Mouse (Mus musculus): ENCODE measurements around the gene Slirp.

Gene Slirp

DNA sequence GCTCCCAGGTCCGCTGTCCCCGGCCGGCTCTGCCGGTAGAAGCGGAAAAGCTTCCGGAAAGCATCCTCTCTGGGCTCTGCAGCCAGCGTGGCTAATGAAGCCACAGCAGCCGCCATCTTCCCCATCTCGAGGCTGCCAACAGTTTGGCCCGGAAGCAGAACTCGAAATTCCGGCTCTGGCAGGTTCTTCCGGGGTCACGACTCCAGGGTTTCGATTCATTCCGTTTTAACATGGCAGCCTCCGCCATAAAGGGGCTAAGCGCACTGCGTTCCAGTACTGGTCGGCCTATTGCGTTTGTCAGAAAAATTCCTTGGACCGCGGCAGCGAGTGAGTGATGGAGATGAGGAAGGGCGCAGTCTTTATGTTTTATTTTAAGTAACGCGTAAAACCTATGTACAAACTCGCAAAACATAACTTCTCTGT lies at the start of gene Slirp, which contains the start of gene Alkbh1:
Slirp (plus strand) TSS at position 197 of the 423 bp plus-strand sequence.
Alkbh1 (minus strand) TSS at position 318 of the 423 bp plus-strand sequence.
- peak; percentile 74 to 87 for DNase-seq (ENCODE audit: low spot score in 2 of 2)

- no peak for DNase-seq (ENCODE audit: low spot score in 2 of 2)
These were observed 49.4 kb upstream of the Slirp start for GRCm38 (mm10) chr12:87394316-87394715.

- no peak for DNase-seq (ENCODE audit: low spot score in 2 of 2)
These were observed 46.6 kb upstream of the Slirp start for GRCm38 (mm10) chr12:87397126-87397525.

DNA sequence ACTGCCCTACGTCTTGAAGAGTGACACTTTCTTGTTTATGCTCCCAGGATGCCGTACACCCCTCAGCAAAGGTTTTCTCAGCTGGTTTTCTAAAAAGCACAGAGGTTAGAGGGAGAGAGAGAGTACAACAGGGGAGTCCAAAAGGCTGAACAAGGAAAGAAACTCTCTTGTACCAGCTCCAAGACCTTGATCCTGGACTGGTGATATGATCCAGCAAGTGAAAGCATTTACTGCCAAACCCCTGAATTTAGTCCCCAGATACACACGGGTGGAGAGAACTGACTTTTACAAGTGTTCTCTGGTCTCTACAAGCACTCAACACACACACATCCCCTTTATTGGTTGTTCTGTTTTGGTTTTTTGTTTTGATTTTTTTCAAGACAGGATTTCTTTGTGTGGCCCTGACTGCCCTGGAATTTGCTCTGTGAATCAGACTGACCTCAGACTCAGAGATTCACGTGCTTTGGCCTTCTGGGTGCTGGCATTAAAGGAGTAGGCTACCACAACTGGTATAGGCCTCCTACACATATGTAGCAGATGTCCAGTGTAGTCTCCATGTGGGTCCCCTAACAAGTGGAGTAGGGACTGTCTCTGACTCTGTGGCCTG lies 45.8 kb upstream of the Slirp start:
- no peak for DNase-seq (ENCODE audit: low spot score in 2 of 2)

GRCm38 (mm10) chr12:87399119-87399819 lies 44.4 kb upstream of the Slirp start:
- DNase-seq (ENCODE audit: low spot score in 2 of 2): no peak

- DNase-seq (ENCODE audit: low spot score in 2 of 2): no peak
These were observed 41.8 kb upstream of the Slirp start for GRCm38 (mm10) chr12:87401883-87402282.

- no peak for DNase-seq (ENCODE audit: low spot score in 2 of 2)
These were observed 38.5 kb upstream of the Slirp start for GRCm38 (mm10) chr12:87405165-87405564.

DNA sequence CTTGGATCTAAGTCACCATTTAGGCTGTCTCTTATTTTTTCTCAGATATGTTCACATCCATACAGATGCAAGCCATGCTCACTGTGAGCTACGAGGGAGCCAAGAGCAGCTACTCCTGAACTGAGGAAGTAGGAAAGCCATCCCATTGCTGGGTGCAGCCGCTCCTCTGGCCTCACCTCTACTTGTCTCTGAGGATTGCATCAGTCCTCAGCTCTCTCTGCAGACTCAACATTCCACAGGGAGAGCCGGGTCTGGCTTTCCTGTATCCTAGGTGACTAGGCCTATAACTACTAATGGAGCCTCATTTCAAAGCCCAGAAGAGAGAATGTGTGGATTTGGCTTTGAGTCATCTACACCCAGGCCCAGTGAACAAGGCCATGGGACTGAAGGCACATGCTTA lies 38.0 kb upstream of the Slirp start:
- DNase-seq (ENCODE audit: low spot score in 2 of 2): no peak

- DNase-seq (ENCODE audit: low spot score in 2 of 2): no peak
These were observed 35.7 kb upstream of the Slirp start for GRCm38 (mm10) chr12:87407869-87408605.

- DNase-seq (ENCODE audit: low spot score in 2 of 2): no peak
These were observed 34.6 kb upstream of the Slirp start for GRCm38 (mm10) chr12:87409123-87409522.

DNA sequence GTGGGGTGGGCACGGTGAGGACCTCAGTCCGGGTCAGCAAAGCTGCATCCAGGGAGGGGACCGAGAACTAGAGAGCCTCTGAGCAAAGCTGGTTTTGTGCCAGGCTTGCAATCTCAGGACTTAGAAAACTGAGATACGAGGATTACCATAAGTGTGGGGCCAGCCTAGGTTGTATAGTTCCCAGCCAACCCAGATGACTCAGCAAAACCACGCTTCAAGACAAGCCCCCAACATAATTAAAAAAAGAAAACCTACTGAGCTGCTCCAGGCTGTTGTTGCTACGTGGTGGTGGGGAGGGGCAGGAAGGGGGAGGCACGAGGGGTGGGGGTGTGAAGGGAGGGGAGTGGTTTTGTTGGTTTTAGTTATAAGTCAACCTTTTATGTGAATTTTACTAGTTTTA lies 32.7 kb upstream of the Slirp start:
- DNase-seq (ENCODE audit: low spot score in 2 of 2): no peak

DNA sequence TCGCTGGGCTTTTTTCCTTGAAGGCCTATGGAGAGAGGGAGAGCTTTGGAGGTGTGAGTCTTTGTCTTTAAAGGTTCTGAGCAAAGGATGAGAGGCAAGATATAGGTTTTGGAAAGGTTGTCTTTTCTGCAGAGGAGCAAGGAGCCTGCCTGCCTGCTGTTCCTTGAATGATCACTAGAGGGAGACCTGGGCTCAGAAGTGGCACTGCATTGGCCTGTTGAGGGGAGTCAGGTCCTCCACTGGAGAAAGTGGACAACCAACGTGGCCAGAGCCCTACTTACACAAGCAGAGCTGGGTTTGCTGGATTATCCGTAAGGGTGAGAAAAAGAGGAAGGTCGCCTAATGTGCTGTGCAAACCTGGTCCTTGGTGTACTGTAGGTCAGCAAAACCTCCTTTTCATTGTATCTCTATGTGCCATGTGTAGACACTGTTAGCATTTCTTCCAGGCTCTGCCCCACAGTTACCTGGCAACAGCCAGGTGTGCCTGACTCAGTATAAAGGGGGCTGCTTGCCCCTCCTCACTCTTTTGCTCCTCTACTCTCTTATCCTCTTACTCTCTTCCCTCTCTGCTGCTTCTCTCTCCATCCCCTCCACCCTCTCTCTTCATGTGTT lies 30.4 kb upstream of the Slirp start:
- peak; percentile 54 to 79 for DNase-seq (ENCODE audit: low spot score in 2 of 2)

DNA sequence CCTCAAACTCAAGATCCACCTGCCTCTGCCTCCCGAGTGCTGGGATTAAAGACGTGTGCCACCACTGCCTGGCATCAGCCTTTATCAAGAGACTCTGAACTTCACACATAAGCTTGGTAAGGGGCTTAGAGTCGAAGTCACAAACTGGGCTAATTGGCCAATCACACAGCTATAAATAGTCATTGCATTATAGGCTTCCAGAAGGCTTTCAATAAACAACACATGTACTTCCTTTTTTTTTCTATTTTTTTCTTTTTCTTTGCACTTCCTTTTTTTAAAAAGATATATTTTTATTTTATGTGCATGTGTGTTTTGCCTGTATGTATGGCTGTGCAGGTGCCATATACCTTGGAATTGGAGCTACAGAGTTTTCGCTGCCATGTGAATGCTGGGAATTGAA lies 28.3 kb upstream of the Slirp start:
- DNase-seq (ENCODE audit: low spot score in 2 of 2): no peak

DNA sequence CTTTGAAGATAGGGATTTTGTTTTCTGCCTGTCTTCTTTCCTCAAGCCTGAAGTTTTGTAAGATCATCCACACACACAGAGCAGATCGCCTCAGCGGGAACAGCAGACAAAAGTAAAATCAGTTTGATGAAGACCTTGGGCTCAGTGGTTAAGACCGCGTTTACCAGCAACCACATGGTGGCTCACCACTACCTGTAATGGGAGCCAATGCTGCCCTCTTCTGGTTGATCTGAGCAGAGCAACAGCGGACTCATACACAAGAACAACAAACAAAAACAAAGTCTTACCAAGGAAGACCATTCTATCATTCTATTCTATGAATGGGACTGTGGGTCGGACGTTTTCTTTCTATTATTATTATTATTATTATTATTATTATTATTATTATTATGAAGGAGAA lies 27.0 kb upstream of the Slirp start:
- peak; percentile 17 to 64 for DNase-seq (ENCODE audit: low spot score in 2 of 2)

GRCm38 (mm10) chr12:87418921-87419320 lies 24.8 kb upstream of the Slirp start:
- DNase-seq (ENCODE audit: low spot score in 2 of 2): no peak

DNA sequence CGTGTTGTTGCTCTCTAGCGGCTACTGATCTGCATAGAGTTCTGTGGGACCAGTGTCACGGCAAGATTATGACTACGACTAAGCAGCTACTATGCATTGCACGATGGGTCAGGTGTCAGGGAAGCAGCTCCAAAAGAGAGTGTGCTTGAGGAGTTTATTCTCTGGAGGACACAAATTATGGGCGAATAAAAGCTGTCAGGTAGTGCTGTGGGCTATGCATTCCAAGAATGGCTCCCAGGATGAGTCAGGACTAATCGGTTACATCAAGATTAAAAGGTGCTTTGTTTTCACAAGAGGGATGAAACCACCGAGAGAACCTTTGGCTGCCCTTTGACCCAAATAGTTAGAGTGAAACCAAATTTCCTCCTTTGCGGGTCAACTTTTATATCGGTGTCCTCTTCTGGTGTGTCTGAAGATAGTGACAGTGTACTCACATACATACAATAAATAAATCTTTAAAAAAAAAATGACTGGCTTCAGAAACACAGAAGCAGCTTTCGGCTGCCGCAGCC lies 23.7 kb upstream of the Slirp start:
- DNase-seq (ENCODE audit: low spot score in 2 of 2): no peak

- DNase-seq (ENCODE audit: low spot score in 2 of 2): peak in 1 of 2 experiments; percentile 34
These were observed 21.8 kb upstream of the Slirp start for GRCm38 (mm10) chr12:87421708-87422507.

GRCm38 (mm10) chr12:87423700-87424099 lies 20.0 kb upstream of the Slirp start:
- no peak for DNase-seq (ENCODE audit: low spot score in 2 of 2)

- DNase-seq (ENCODE audit: low spot score in 2 of 2): no peak
These were observed 19.2 kb upstream of the Slirp start for GRCm38 (mm10) chr12:87424516-87424915.

- no peak for DNase-seq (ENCODE audit: low spot score in 2 of 2)
These were observed 17.2 kb upstream of the Slirp start for GRCm38 (mm10) chr12:87426354-87427031.

- no peak for DNase-seq (ENCODE audit: low spot score in 2 of 2)
These were observed 15.4 kb upstream of the Slirp start for GRCm38 (mm10) chr12:87428295-87428694.

Data from spleen, postnatal 10 days (tissue).